Mouse (Mus musculus) lung, postnatal 0 days (tissue): ENCODE measurements around the gene Krtap5-2. TPM values are rescaled to one million over a fixed set of nuclear protein-coding genes. Genes with fewer than 3 reads are reported as not detected.
A peak's percentile ranks its signal among the peaks of the same experiment; 100 is the strongest.
"Not testable (repeated sequence)": the region's sequence is repeated elsewhere in the genome, so short reads cannot be mapped to it uniquely, and the experiment has no call there.

Source experiments
- ATAC-seq: fragments of 200-750 bp; cut with Nextera tagmentation; 2 replicates; pipeline ENCODE4 v1.8.0; 2017; ENCODE audit warnings: moderate library complexity
- DNase-seq: peaks from one replicate; pipeline ENCODE4 v3.0.0-alpha.2; 2016; ENCODE audit warnings: low spot score
- H3K27ac ChIP-seq: fragments of 300-500 bp; sonication (generic); 2 replicates; pipeline ENCODE4 v1.5.1; 2014; ENCODE audit warnings: antibody characterized with exemption, mild to moderate bottlenecking, low read length, mixed read lengths
- H3K27me3 ChIP-seq: fragments of 300-500 bp; sonication (generic); replicated peaks from 2 replicates; pipeline ENCODE4 v1.6.1; 2014; ENCODE audit warnings: low read length, mixed read lengths; ENCODE audit not compliant: insufficient read depth
- H3K36me3 ChIP-seq: fragments of 300-500 bp; sonication (generic); 2 replicates; pipeline ENCODE4 v1.6.1; 2014; ENCODE audit warnings: low read length, mixed read lengths; ENCODE audit not compliant: insufficient read depth
- H3K4me1 ChIP-seq: fragments of 300-500 bp; sonication (generic); 2 replicates; pipeline ENCODE4 v1.6.1; 2014; ENCODE audit warnings: antibody characterized with exemption, low read depth, low read length, mixed read lengths; ENCODE audit not compliant: insufficient read depth
- H3K4me2 ChIP-seq: fragments of 300-500 bp; sonication (generic); replicated peaks from 2 replicates; pipeline ENCODE4 v1.6.1; 2014; ENCODE audit warnings: low read depth, mild to moderate bottlenecking, low read length, moderate library complexity, mixed read lengths
- H3K4me3 ChIP-seq: fragments of 300-500 bp; sonication (generic); 2 replicates; pipeline ENCODE4 v1.5.1; 2014; ENCODE audit warnings: low read depth, low read length
- H3K9ac ChIP-seq: fragments of 300-500 bp; sonication (generic); replicated peaks from 2 replicates; pipeline ENCODE4 v1.6.1; 2014; ENCODE audit warnings: low read depth, mild to moderate bottlenecking
- H3K9me3 ChIP-seq: fragments of 300-500 bp; sonication (generic); 2 replicates; pipeline ENCODE4 v1.6.1; 2016; ENCODE audit warnings: low read length, mixed read lengths
- CTCF ChIP-seq: IDR thresholded peaks from 2 replicates; pipeline ENCODE4 v1.5.1; 2016; ENCODE audit warnings: antibody characterized with exemption, mild to moderate bottlenecking
- EP300 ChIP-seq: IDR thresholded peaks from 2 replicates; pipeline ENCODE4 v1.6.1; 2016; ENCODE audit warnings: antibody characterized with exemption, mild to moderate bottlenecking, control low read depth
- WGBS: fragments of 180-500 bp; shearing (Covaris S2); extraction: QIAGEN DNeasy Blood & Tissue Kit; methylation state at CpG from one replicate; pipeline ENCODE4 v1.1.7; 2014; 5-methylcytosine and 5-hydroxymethylcytosine counted together
- polyA plus RNA-seq: library from polyadenylated mRNA; unstranded; fragments of >200 nt; fragmentation: Nextera tagmentation; extraction: Ambion mirVana; gene quantifications from 2 replicates; pipeline ENCODE4 v1.2.1, GENCODE M21; 2015

Krtap5-2 gene
- polyA plus RNA-seq, 1 experiment from 2014 or later: not detected

GRCm38 (mm10) chr7:142159366-142159765 lies 16.4 kb downstream of the Krtap5-2 start:
- TF ChIP-seq EP300 (no peak), CTCF (no peak)
- Histone ChIP-seq H3K4me1 (no peaks in the 10 kb centered on the region), H3K4me2 (no peak overlapping the region), H3K9ac (no peak overlapping the region), H3K27ac (no peak overlapping the region), H3K9me3 (no peaks in the 10 kb centered on the region), H3K4me3 (no peak overlapping the region), H3K36me3 (no peaks in the 10 kb centered on the region), H3K27me3 (no peaks in the 10 kb centered on the region)
- DNase-seq: no peak
- ATAC-seq: no peak
- WGBS: 94% methylated on average over 3 of the region's 3 CpGs

- WGBS: 27% methylated on average over 2 of the region's 2 CpGs
- H3K9me3 ChIP-seq, H3K36me3 ChIP-seq, H3K4me1 ChIP-seq, H3K27ac ChIP-seq, ATAC-seq, H3K9ac ChIP-seq, H3K4me2 ChIP-seq, H3K27me3 ChIP-seq, DNase-seq, H3K4me3 ChIP-seq: not testable (repeated sequence)
Measured at GRCm38 (mm10) chr7:142157013-142157412, 18.8 kb downstream of the Krtap5-2 start, which contains the start of gene Gm29735. Gm29735 (minus strand) TSS chr7:142157113.

- Histone ChIP-seq H3K27ac (no peak overlapping the region), H3K4me1 (no peaks in the 10 kb centered on the region), H3K9ac (no peak overlapping the region), H3K27me3 (no peaks in the 10 kb centered on the region), H3K9me3 (no peaks in the 10 kb centered on the region), H3K4me3 (no peak overlapping the region), H3K36me3 (no peaks in the 10 kb centered on the region), H3K4me2 (no peak overlapping the region)
- TF ChIP-seq EP300 (no peak), CTCF (no peak)
- ATAC-seq (no peak), DNase-seq (no peak)
- WGBS: 28% methylated on average over 1 of the region's 1 CpGs
Measured at GRCm38 (mm10) chr7:142155308-142155707, 20.5 kb downstream of the Krtap5-2 start.

- Histone ChIP-seq H3K27me3 (no peaks in the 10 kb centered on the region), H3K36me3 (no peaks in the 10 kb centered on the region), H3K4me2 (no peak overlapping the region), H3K9ac (no peak overlapping the region), H3K9me3 (no peaks in the 10 kb centered on the region), H3K4me1 (no peaks in the 10 kb centered on the region), H3K27ac (no peak overlapping the region), H3K4me3 (no peak overlapping the region)
- DNase-seq (no peak), ATAC-seq (no peak)
- TF ChIP-seq CTCF (no peak), EP300 (no peak)
- WGBS: 80% methylated on average over 4 of the region's 4 CpGs
Measured at GRCm38 (mm10) chr7:142152191-142152590, 23.6 kb downstream of the Krtap5-2 start.

GRCm38 (mm10) chr7:142148633-142149032 lies 27.2 kb downstream of the Krtap5-2 start:
- no peak for TF ChIP-seq EP300
- TF ChIP-seq CTCF: no peak

GRCm38 (mm10) chr7:142146033-142146432 lies 29.8 kb downstream of the Krtap5-2 start:
- H3K27ac ChIP-seq: no peak overlapping the region
- no peaks in the 10 kb centered on the region for H3K36me3 ChIP-seq
- TF ChIP-seq EP300 (no peak), CTCF (peak; percentile 73)
- H3K4me2 ChIP-seq: no peak overlapping the region
- no peaks in the 10 kb centered on the region for H3K9me3 ChIP-seq
- WGBS: 7% methylated on average over 1 of the region's 1 CpGs
- peak; percentile 75 for DNase-seq
- no peak for ATAC-seq
- no peak overlapping the region for H3K9ac ChIP-seq
- H3K27me3 ChIP-seq: no peaks in the 10 kb centered on the region
- no peaks in the 10 kb centered on the region for H3K4me1 ChIP-seq
- no peak overlapping the region for H3K4me3 ChIP-seq

More at GRCm38 (mm10) chr7:142148633-142149032, 27.2 kb downstream of the Krtap5-2 start:
- no peaks in the 10 kb centered on the region for H3K9me3 ChIP-seq
- no peaks in the 10 kb centered on the region for H3K27me3 ChIP-seq
- no peaks in the 10 kb centered on the region for H3K4me1 ChIP-seq
- H3K4me2 ChIP-seq: no peak overlapping the region
- no peak overlapping the region for H3K9ac ChIP-seq
- no peak for DNase-seq
- no peak overlapping the region for H3K4me3 ChIP-seq
- no peaks in the 10 kb centered on the region for H3K36me3 ChIP-seq
- no peak for ATAC-seq
- H3K27ac ChIP-seq: no peak overlapping the region

GRCm38 (mm10) chr7:142145413-142145940 lies 30.3 kb downstream of the Krtap5-2 start:
- H3K36me3 ChIP-seq: no peaks in the 10 kb centered on the region
- H3K4me2 ChIP-seq: no peak overlapping the region
- no peaks in the 10 kb centered on the region for H3K27me3 ChIP-seq
- no peak for ATAC-seq
- TF ChIP-seq EP300: no peak
- TF ChIP-seq CTCF: peak; percentile 14; the same call in 1 of the 2 replicates
- no peak overlapping the region for H3K9ac ChIP-seq
- no peaks in the 10 kb centered on the region for H3K4me1 ChIP-seq
- no peak overlapping the region for H3K4me3 ChIP-seq
- H3K9me3 ChIP-seq: no peaks in the 10 kb centered on the region
- no peak overlapping the region for H3K27ac ChIP-seq
- no peak for DNase-seq
- WGBS: 31% methylated on average over 4 of the region's 4 CpGs
